Comparison of ENCODE assay signal across 8 mouse cellular contexts in genomic region chr10:17725037-17725584, GRCm38 (mm10). TPM values are rescaled to one million over a fixed set of nuclear protein-coding genes. Genes with fewer than 3 reads are reported as not detected.
DNase-seq lines count a peak whose midpoint lies in the region; ATAC-seq and TF ChIP-seq lines count a peak whose summit lies in the region.

No protein-coding gene starts in this region.

- 11% methylated on average over 8 of the region's 8 CpGs for WGBS in midbrain, embryonic 12.5 days

- peak overlapping the region; percentile 64 for H3K4me3 ChIP-seq in layer of hippocampus, adult 2 months
- H3K4me3 ChIP-seq in midbrain, embryonic 12.5 days: peak overlapping the region; percentile 94

- peak overlapping the region; percentile 95 for H3K9ac ChIP-seq in midbrain, embryonic 12.5 days (replicated peaks)

- peaks cover 21% of the 10 kb centered on the region for H3K4me1 ChIP-seq in midbrain, embryonic 12.5 days

- H3K9me3 ChIP-seq in midbrain, embryonic 12.5 days: no peaks in the 10 kb centered on the region

- no peak for TF ChIP-seq CTCF in layer of hippocampus, adult 2 months (conservative IDR thresholded peaks at IDR 0.05)

- no peaks in the 10 kb centered on the region for H3K36me3 ChIP-seq in midbrain, embryonic 12.5 days

- no peaks in the 10 kb centered on the region for H3K27me3 ChIP-seq in midbrain, embryonic 12.5 days

- intact Hi-C loops in heart, postnatal 10 days (cut with DNase I): loop anchor here (10.0 kb wide), 6 partner anchors 430 to 1380 kb away; no protein-coding TSS in a partner anchor

- peak overlapping the region; percentile 69 for H3K4me2 ChIP-seq in midbrain, embryonic 12.5 days (replicated peaks)

- ATAC-seq in midbrain, embryonic 12.5 days (ENCODE audit: low FRiP score, low read depth): no peak

- H3K27ac ChIP-seq in layer of hippocampus, adult 2 months: peak overlapping the region; percentile 100; the same call in 1 of the 2 replicates
- H3K27ac ChIP-seq in midbrain, embryonic 12.5 days (replicated peaks): 0 out of 2 replicates have a peak overlapping the region, but pooled peaks have one; percentile 22

- DNase-seq in layer of hippocampus, adult 2 months (ENCODE audit: low spot score in 2 of 2): no peak
- DNase-seq in layer of hippocampus, adult 11-12 months (ENCODE audit: low spot score): no peak
- peak; percentile 10 to 43 for DNase-seq in cerebellum, postnatal 14 days
- peak; percentile 27 to 29 for DNase-seq in heart, postnatal 10 days
- DNase-seq in B cell, adult 2 months: no peak
- no peak for DNase-seq in adrenal gland, postnatal 36 days
- DNase-seq in testis, postnatal 10 days (ENCODE audit: low spot score): no peak

RNA-seq across cellular contexts. Expression of gene Cited2, which starts 2.1 kb away (rescaled TPM):
- total RNA-seq in layer of hippocampus, adult 2 months (2021): 10 to 100 TPM; 35.8 to 36.2 TPM
- 10 to 100 TPM; 29.7 to 32.9 TPM for total RNA-seq in heart, postnatal 10 days (2021)
- 96.7 and 103 TPM in 2 replicates for polyA plus RNA-seq in midbrain, embryonic 12.5 days (2016; fragmentation: Nextera tagmentation; extraction: Ambion mirVana)
- 100 to 1,000 TPM in 1 of 2 experiments, 10 to 100 TPM in 1; 49.3 to 106 TPM for total RNA-seq in adrenal gland, postnatal 36 days (2021)

Comparison
In these comparisons a context has a peak if more than half of its experiments do, and no peak if none do; other contexts are left out.
1. DNase-seq: peak in cerebellum, postnatal 14 days (2 of 2) and heart, postnatal 10 days (2 of 2); none in layer of hippocampus, adult 2 months (0 of 2), layer of hippocampus, adult 11-12 months (single experiment), B cell, adult 2 months (0 of 2), adrenal gland, postnatal 36 days (0 of 2) and testis, postnatal 10 days (single experiment).